Mouse (Mus musculus): ENCODE results near the gene Rubcnl. TPM values are rescaled to one million over a fixed set of nuclear protein-coding genes. Genes with fewer than 3 reads are reported as not detected.

Rubcnl gene
- 0.10 and 0.21 TPM in 2 replicates for polyA plus RNA-seq (2016; fragmentation: Nextera tagmentation; extraction: Ambion mirVana)

GRCm38 (mm10) chr14:75015856-75016714 is at the start of gene Rubcnl:
Gene Rubcnl, plus strand, starts transcription at chr14:75016027.
- no peaks in the 10 kb centered on the region for H3K9me3 ChIP-seq (replicated peaks)
- peak; percentile 79 for DNase-seq (ENCODE audit: low spot score)
- H3K4me1 ChIP-seq: peaks cover 8% of the 10 kb centered on the region; the same call in 1 of the 2 replicates
- no peaks in the 10 kb centered on the region for H3K36me3 ChIP-seq
- peak within 1 kb of the TSS; percentile 68 for H3K27ac ChIP-seq (replicated peaks)
- H3K27me3 ChIP-seq (ENCODE audit: low read depth, poor library complexity, severe bottlenecking): peaks cover 9% of the 10 kb centered on the region
- WGBS: 1% methylated on average over 49 of the region's 49 CpGs
- peak within 1 kb of the TSS; percentile 67 for H3K4me3 ChIP-seq

- 76% methylated on average over 3 of the region's 3 CpGs for WGBS
- Histone ChIP-seq H3K36me3 (no peaks in the 10 kb centered on the region), H3K27ac (replicated peaks) (no peak overlapping the region), H3K4me1 (peaks cover 7% of the 10 kb centered on the region; the same call in 1 of the 2 replicates), H3K9me3 (replicated peaks) (no peaks in the 10 kb centered on the region), H3K4me3 (no peak overlapping the region), H3K27me3 (ENCODE audit: low read depth, poor library complexity, severe bottlenecking) (no peaks in the 10 kb centered on the region)
- no peak for DNase-seq (ENCODE audit: low spot score)
Measured at GRCm38 (mm10) chr14:74972216-74972615, 43.6 kb upstream of the Rubcnl start.

GRCm38 (mm10) chr14:74972687-74973086 is 43.1 kb upstream of the Rubcnl start:
- 85% methylated on average over 5 of the region's 5 CpGs for WGBS

GRCm38 (mm10) chr14:74974136-74974651 is 41.6 kb upstream of the Rubcnl start:
- Histone ChIP-seq H3K9me3 (replicated peaks) (no peaks in the 10 kb centered on the region), H3K4me1 (peaks cover 7% of the 10 kb centered on the region; the same call in 1 of the 2 replicates), H3K27me3 (ENCODE audit: low read depth, poor library complexity, severe bottlenecking) (no peaks in the 10 kb centered on the region), H3K4me3 (no peak overlapping the region), H3K36me3 (no peaks in the 10 kb centered on the region), H3K27ac (replicated peaks) (no peak overlapping the region)
- WGBS: 77% methylated on average over 10 of the region's 10 CpGs
- DNase-seq (ENCODE audit: low spot score): no peak

More at GRCm38 (mm10) chr14:74972687-74973086, 43.1 kb upstream of the Rubcnl start:
- no peaks in the 10 kb centered on the region for H3K9me3 ChIP-seq (replicated peaks)
- H3K4me1 ChIP-seq: peaks cover 7% of the 10 kb centered on the region; the same call in 1 of the 2 replicates
- DNase-seq (ENCODE audit: low spot score): no peak
- no peaks in the 10 kb centered on the region for H3K27me3 ChIP-seq (ENCODE audit: low read depth, poor library complexity, severe bottlenecking)
- no peak overlapping the region for H3K4me3 ChIP-seq
- no peak overlapping the region for H3K27ac ChIP-seq (replicated peaks)
- H3K36me3 ChIP-seq: no peaks in the 10 kb centered on the region

- H3K36me3 ChIP-seq: no peaks in the 10 kb centered on the region
- DNase-seq (ENCODE audit: low spot score): no peak
- no peak overlapping the region for H3K27ac ChIP-seq (replicated peaks)
- H3K4me3 ChIP-seq: no peak overlapping the region
- 80% methylated on average over 6 of the region's 6 CpGs for WGBS
- no peaks in the 10 kb centered on the region for H3K9me3 ChIP-seq (replicated peaks)
- no peaks in the 10 kb centered on the region for H3K27me3 ChIP-seq (ENCODE audit: low read depth, poor library complexity, severe bottlenecking)
- peaks cover 7% of the 10 kb centered on the region; the same call in 1 of the 2 replicates for H3K4me1 ChIP-seq
Measured at GRCm38 (mm10) chr14:74976972-74977371, 38.9 kb upstream of the Rubcnl start.

GRCm38 (mm10) chr14:74981016-74981415 is 34.8 kb upstream of the Rubcnl start:
- Histone ChIP-seq H3K4me3 (no peak overlapping the region), H3K27ac (replicated peaks) (no peak overlapping the region), H3K4me1 (peaks cover 11% of the 10 kb centered on the region; the same call in 1 of the 2 replicates), H3K9me3 (replicated peaks) (no peaks in the 10 kb centered on the region), H3K36me3 (no peaks in the 10 kb centered on the region), H3K27me3 (ENCODE audit: low read depth, poor library complexity, severe bottlenecking) (no peaks in the 10 kb centered on the region)
- 72% methylated on average over 3 of the region's 3 CpGs for whole genome bisulfite sequencing
- DNase-seq (ENCODE audit: low spot score): no peak

GRCm38 (mm10) chr14:74983079-74983478 is 32.7 kb upstream of the Rubcnl start:
- H3K27ac ChIP-seq (replicated peaks): no peak overlapping the region
- H3K4me1 ChIP-seq: 0 out of 2 replicates have a peak, but pooled peaks cover 5% of the 10 kb centered on the region
- 91% methylated on average over 5 of the region's 5 CpGs for WGBS
- no peaks in the 10 kb centered on the region for H3K9me3 ChIP-seq (replicated peaks)
- H3K27me3 ChIP-seq (ENCODE audit: low read depth, poor library complexity, severe bottlenecking): no peaks in the 10 kb centered on the region
- no peaks in the 10 kb centered on the region for H3K36me3 ChIP-seq
- DNase-seq (ENCODE audit: low spot score): no peak
- H3K4me3 ChIP-seq: no peak overlapping the region

GRCm38 (mm10) chr14:74984817-74985391 is 30.9 kb upstream of the Rubcnl start:
- DNase-seq (ENCODE audit: low spot score): no peak
- no peak overlapping the region for H3K4me3 ChIP-seq
- H3K36me3 ChIP-seq: no peaks in the 10 kb centered on the region
- no peak overlapping the region for H3K27ac ChIP-seq (replicated peaks)
- H3K4me1 ChIP-seq: 0 out of 2 replicates have a peak, but pooled peaks cover 5% of the 10 kb centered on the region
- H3K9me3 ChIP-seq (replicated peaks): no peaks in the 10 kb centered on the region
- 80% methylated on average over 7 of the region's 7 CpGs for WGBS
- no peaks in the 10 kb centered on the region for H3K27me3 ChIP-seq (ENCODE audit: low read depth, poor library complexity, severe bottlenecking)

- Histone ChIP-seq H3K4me3 (no peak overlapping the region), H3K36me3 (no peaks in the 10 kb centered on the region), H3K4me1 (0 out of 2 replicates have a peak, but pooled peaks cover 5% of the 10 kb centered on the region), H3K27ac (replicated peaks) (no peak overlapping the region), H3K27me3 (ENCODE audit: low read depth, poor library complexity, severe bottlenecking) (no peaks in the 10 kb centered on the region), H3K9me3 (replicated peaks) (no peaks in the 10 kb centered on the region)
- WGBS: 60% methylated on average over 4 of the region's 4 CpGs
- no peak for DNase-seq (ENCODE audit: low spot score)
Measured at GRCm38 (mm10) chr14:74985658-74986057, 30.2 kb upstream of the Rubcnl start.

GRCm38 (mm10) chr14:74986527-74986926 is 29.3 kb upstream of the Rubcnl start:
- 80% methylated on average over 3 of the region's 3 CpGs for WGBS
- H3K4me3 ChIP-seq: no peak overlapping the region
- H3K27ac ChIP-seq (replicated peaks): no peak overlapping the region
- no peaks in the 10 kb centered on the region for H3K36me3 ChIP-seq
- DNase-seq (ENCODE audit: low spot score): no peak
- no peaks in the 10 kb centered on the region for H3K27me3 ChIP-seq (ENCODE audit: low read depth, poor library complexity, severe bottlenecking)
- no peaks in the 10 kb centered on the region for H3K9me3 ChIP-seq (replicated peaks)
- 0 out of 2 replicates have a peak, but pooled peaks cover 5% of the 10 kb centered on the region for H3K4me1 ChIP-seq

GRCm38 (mm10) chr14:74989322-74989721 is 26.5 kb upstream of the Rubcnl start:
- H3K4me3 ChIP-seq: no peak overlapping the region
- no peak for DNase-seq (ENCODE audit: low spot score)
- WGBS: 40% methylated on average over 4 of the region's 4 CpGs
- H3K4me1 ChIP-seq: 0 out of 2 replicates have a peak, but pooled peaks cover 5% of the 10 kb centered on the region
- no peak overlapping the region for H3K27ac ChIP-seq (replicated peaks)
- no peaks in the 10 kb centered on the region for H3K9me3 ChIP-seq (replicated peaks)
- no peaks in the 10 kb centered on the region for H3K36me3 ChIP-seq
- H3K27me3 ChIP-seq (ENCODE audit: low read depth, poor library complexity, severe bottlenecking): no peaks in the 10 kb centered on the region

- 0 out of 2 replicates have a peak, but pooled peaks cover 5% of the 10 kb centered on the region for H3K4me1 ChIP-seq
- 85% methylated on average over 4 of the region's 4 CpGs for WGBS
- no peak overlapping the region for H3K4me3 ChIP-seq
- H3K36me3 ChIP-seq: no peaks in the 10 kb centered on the region
- no peaks in the 10 kb centered on the region for H3K9me3 ChIP-seq (replicated peaks)
- H3K27me3 ChIP-seq (ENCODE audit: low read depth, poor library complexity, severe bottlenecking): no peaks in the 10 kb centered on the region
- DNase-seq (ENCODE audit: low spot score): no peak
- H3K27ac ChIP-seq (replicated peaks): no peak overlapping the region
Measured at GRCm38 (mm10) chr14:74989909-74990308, 25.9 kb upstream of the Rubcnl start.

All from midbrain, embryonic 10.5 days (tissue).